Mouse (Mus musculus) CH12.LX (cell line): ENCODE results near the gene Morn4. TPM values are rescaled to one million over a fixed set of nuclear protein-coding genes. Genes with fewer than 3 reads are reported as not detected.

ENCODE experiments used
- DNase-seq: peaks from one replicate; pipeline ENCODE4 v3.0.0-alpha.2; 2013; ENCODE audit errors: extremely low read depth
- H3K27ac ChIP-seq: 2 replicates; pipeline ENCODE4 v1.5.1; 2012; ENCODE audit warnings: low read depth, mild to moderate bottlenecking, control low read depth, moderate library complexity; ENCODE audit not compliant: insufficient read depth
- H3K27me3 ChIP-seq: replicated peaks from 2 replicates; pipeline ENCODE3; 2012; ENCODE audit warnings: inconsistent platforms
- H3K36me3 ChIP-seq, 2 experiments: replicated peaks in 1 of 2; 2 replicates each; pipeline versions ENCODE3 to v1.6.1; 2012; ENCODE audit warnings: inconsistent platforms in 1 of 2, low read length in 1 of 2, mild to moderate bottlenecking in 1 of 2, mixed read lengths in 1 of 2, moderate library complexity in 1 of 2; ENCODE audit not compliant: control insufficient read depth in 1 of 2, insufficient read depth in 1 of 2
- H3K4me1 ChIP-seq, 2 experiments: 2 replicates each; pipeline ENCODE4 v1.6.1; 2012; ENCODE audit warnings: inconsistent platforms in 1 of 2, moderate library complexity in 1 of 2; ENCODE audit not compliant: insufficient read depth in 2 of 2, control insufficient read depth in 1 of 2
- H3K4me2 ChIP-seq: 2 replicates; pipeline ENCODE4 v1.6.1; 2012; ENCODE audit warnings: low read depth, mild to moderate bottlenecking, control low read depth; ENCODE audit not compliant: poor library complexity, insufficient read depth, severe bottlenecking
- H3K4me3 ChIP-seq, 3 experiments: fragments of 150-350 bp in 1 of 3; sonication (generic) in 1 of 3; replicated peaks in 1 of 3; 2 replicates each; pipeline versions ENCODE3 to v1.5.1; 2011 to 2012; ENCODE audit warnings: low read depth in 2 of 3, low read length in 2 of 3, mild to moderate bottlenecking in 2 of 3, moderate library complexity in 2 of 3, control low read depth in 1 of 3, improper control_type of control experiment in 1 of 3, inconsistent platforms in 1 of 3, mixed read lengths in 1 of 3; ENCODE audit not compliant: poor library complexity in 1 of 3
- H3K79me2 ChIP-seq: replicated peaks from 2 replicates; pipeline ENCODE4 v1.6.1; 2012; ENCODE audit warnings: mild to moderate bottlenecking, moderate library complexity; ENCODE audit not compliant: control insufficient read depth, poor library complexity, insufficient read depth, severe bottlenecking; ENCODE audit errors: extremely low read depth
- H3K9ac ChIP-seq: 2 replicates; pipeline ENCODE4 v1.6.1; 2012; ENCODE audit warnings: low read depth, mild to moderate bottlenecking, control low read depth, moderate library complexity; ENCODE audit not compliant: insufficient read depth
- H3K9me3 ChIP-seq: replicated peaks from 2 replicates; pipeline ENCODE3; 2012; ENCODE audit warnings: low read length, inconsistent platforms, mixed read lengths
- BHLHE40 ChIP-seq: IDR thresholded peaks from 2 replicates; pipeline ENCODE4 v1.6.1; 2011; ENCODE audit warnings: mild to moderate bottlenecking, low read depth, low read length, improper control_type of control experiment
- CHD1 ChIP-seq: IDR thresholded peaks from 2 replicates; pipeline ENCODE4 v1.6.1; 2012; ENCODE audit warnings: low read depth, low read length, improper control_type of control experiment, inconsistent platforms
- CHD2 ChIP-seq: IDR thresholded peaks from 2 replicates; pipeline ENCODE4 v1.6.1; 2011; ENCODE audit warnings: low read length, improper control_type of control experiment
- CTCF ChIP-seq, 2 experiments: IDR thresholded peaks in 1 of 2; conservative IDR thresholded peaks in 1 of 2; 2 replicates each; pipeline ENCODE4 v1.5.1; 2011 to 2012; ENCODE audit warnings: low read depth in 2 of 2, low read length in 2 of 2, improper control_type of control experiment in 1 of 2, inconsistent platforms in 1 of 2, mild to moderate bottlenecking in 1 of 2, moderate library complexity in 1 of 2
- E2F4 ChIP-seq: IDR thresholded peaks from 2 replicates; pipeline ENCODE4 v1.6.1; 2011; ENCODE audit warnings: low read depth, low read length, improper control_type of control experiment; ENCODE audit not compliant: insufficient replicate concordance
- ELF1 ChIP-seq: IDR thresholded peaks from 2 replicates; pipeline ENCODE4 v1.6.1; 2014; ENCODE audit warnings: low read depth, mild to moderate bottlenecking, inconsistent platforms, low read length, improper control_type of control experiment
- JUND ChIP-seq: conservative IDR thresholded peaks from 2 replicates; pipeline ENCODE4 v1.6.1; 2011; ENCODE audit warnings: low read depth, low read length, improper control_type of control experiment
- MAZ ChIP-seq: IDR thresholded peaks from 2 replicates; pipeline ENCODE4 v1.6.1; 2012; ENCODE audit warnings: low read depth, mild to moderate bottlenecking, inconsistent platforms, low read length, improper control_type of control experiment, moderate library complexity
- MYC ChIP-seq: IDR thresholded peaks from 2 replicates; pipeline ENCODE4 v1.6.1; 2011; ENCODE audit warnings: low read depth, mild to moderate bottlenecking, improper control_type of control experiment, low read length
- NRF1 ChIP-seq: IDR thresholded peaks from 2 replicates; pipeline ENCODE4 v1.6.1; 2014; ENCODE audit warnings: low read depth, mild to moderate bottlenecking, inconsistent platforms, low read length, improper control_type of control experiment, moderate library complexity
- PAX5 ChIP-seq: IDR thresholded peaks from 2 replicates; pipeline ENCODE4 v1.6.1; 2012; ENCODE audit warnings: low read length, inconsistent platforms, mixed read lengths
- POLR2A ChIP-seq: IDR thresholded peaks from 2 replicates; pipeline ENCODE4 v1.6.1; 2011; ENCODE audit warnings: low read depth, mild to moderate bottlenecking, improper control_type of control experiment, low read length
- POLR2AphosphoS2 ChIP-seq: IDR thresholded peaks from 2 replicates; pipeline ENCODE4 v1.6.1; 2011; ENCODE audit warnings: low read depth, low read length, improper control_type of control experiment
- SIN3A ChIP-seq: IDR thresholded peaks from 2 replicates; pipeline ENCODE4 v1.6.1; 2012; ENCODE audit warnings: low read length, improper control_type of control experiment, inconsistent platforms
- SMC3 ChIP-seq: IDR thresholded peaks from 2 replicates; pipeline ENCODE4 v1.6.1; 2011; ENCODE audit warnings: low read depth, low read length, improper control_type of control experiment
- TBP ChIP-seq: conservative IDR thresholded peaks from 2 replicates; pipeline ENCODE4 v1.6.1; 2011; ENCODE audit warnings: low read depth, low read length, improper control_type of control experiment
- UBTF ChIP-seq: IDR thresholded peaks from 2 replicates; pipeline ENCODE4 v1.6.1; 2012; ENCODE audit warnings: low read depth, mild to moderate bottlenecking, inconsistent platforms, low read length, improper control_type of control experiment, moderate library complexity
- USF1 ChIP-seq: IDR thresholded peaks from 2 replicates; pipeline ENCODE4 v1.6.1; 2014; ENCODE audit warnings: low read depth, mild to moderate bottlenecking, inconsistent platforms, low read length, improper control_type of control experiment
- ZC3H11A ChIP-seq: IDR thresholded peaks from 2 replicates; pipeline ENCODE4 v1.6.1; 2012; ENCODE audit warnings: low read depth, mild to moderate bottlenecking, inconsistent platforms, low read length, improper control_type of control experiment
- ZKSCAN1 ChIP-seq: IDR thresholded peaks from 2 replicates; pipeline ENCODE4 v1.6.1; 2012; ENCODE audit warnings: low read depth, inconsistent platforms, low read length, improper control_type of control experiment, borderline replicate concordance
- dilution Hi-C: fragments of 300-500 bp; cut with MboI; formaldehyde crosslinking; loops from 2 replicates; pipeline ENCODE4 v1.14.3; 2020; ENCODE audit warnings: low sequenced_read_pairs; ENCODE audit not compliant: extremely low pct_unique_long_range_greater_than_20kb, extremely low pct_ligation_motif_present
- in situ Hi-C: fragments of 300-500 bp; cut with MboI; formaldehyde crosslinking; loops from 3 replicates; pipeline ENCODE4 v1.14.3; 2019; ENCODE audit warnings: low sequenced_read_pairs, low pct_ligation_motif_present, low pct_unique_long_range_greater_than_20kb, mixed read lengths
- polyA plus RNA-seq: library from polyadenylated mRNA; unstranded; fragments of >175 nt; gene quantifications from 2 replicates; pipeline ENCODE4 v1.2.1, GENCODE M21; 2012; ENCODE audit warnings: low read depth; ENCODE audit not compliant: insufficient read length
- total RNA-seq, 2 experiments: library from RNA; depleted of rRNA; stranded (reverse); fragments of 300-350 nt in 1 of 2; fragments of >200 nt in 1 of 2; gene quantifications; 2 replicates each; pipeline ENCODE4 v1.2.3; 2012 to 2014

The Morn4 gene
- total RNA-seq (2012; rRNA removed) (0.04 TPM in 1 of 2 replicates, not detected in the other), total RNA-seq (2014; rRNA removed) (not detected in 2 replicates), polyA plus RNA-seq (0.24 and 0.27 TPM in 2 replicates)

- H3K27ac ChIP-seq = no peak within 1 kb of the TSS
- dilution Hi-C loops = no loop called here
- TF ChIP-seq ZC3H11A (no peak), USF1 (no peak), E2F4 (no peak), MAZ (no peak), PAX5 (no peak), CHD1 (no peak), CTCF (conservative IDR thresholded peaks at IDR 0.05 in 1 of 2, IDR thresholded peaks at IDR 0.05 in 1 of 2; ENCODE audit: low read depth in 2 of 2, low read length in 2 of 2) (no peak), CHD2 (no peak), UBTF (no peak), POLR2AphosphoS2 (no peak), ZKSCAN1 (no peak)
- DNase-seq = no peak
- H3K9ac ChIP-seq = no peak within 1 kb of the TSS
- peaks cover under 1% of the 10 kb centered on the region; the same call in 1 of the 2 replicates for H3K79me2 ChIP-seq
- no peak within 1 kb of the TSS for H3K4me3 ChIP-seq
- H3K9me3 ChIP-seq = no peaks in the 10 kb centered on the region
- H3K27me3 ChIP-seq = no peaks in the 10 kb centered on the region
- peaks cover 2 to 5% of the 10 kb centered on the region in 2 experiments; a peak in 1 of 4 replicates for H3K4me1 ChIP-seq
- peaks cover 0 to 2% of the 10 kb centered on the region in 2 experiments for H3K36me3 ChIP-seq
- in situ Hi-C loops = no loop called here
- H3K4me2 ChIP-seq = no peak within 1 kb of the TSS
Observed at GRCm38 (mm10) chr19:42086166-42086565, at the start of gene Morn4. Gene Morn4 (minus strand): TSS chr19:42086357.

- Histone ChIP-seq H3K4me3 (no peak overlapping the region), H3K4me1 (peaks cover 4 to 19% of the 10 kb centered on the region in 2 experiments; a peak in 3 of 4 replicates), H3K4me2 (no peak overlapping the region), H3K36me3 (no peaks in the 10 kb centered on the region), H3K79me2 (no peaks in the 10 kb centered on the region), H3K9ac (no peak overlapping the region), H3K9me3 (no peaks in the 10 kb centered on the region), H3K27ac (no peak overlapping the region), H3K27me3 (no peaks in the 10 kb centered on the region)
- TF ChIP-seq NRF1 (no peak), CHD1 (no peak), ZKSCAN1 (no peak), JUND (no peak), TBP (no peak), ELF1 (no peak), ZC3H11A (no peak), MYC (no peak), SMC3 (no peak), SIN3A (no peak), POLR2A (no peak), BHLHE40 (no peak)
- DNase-seq = no peak
- in situ Hi-C loops (no loop called here), dilution Hi-C loops (no loop called here)
Observed at GRCm38 (mm10) chr19:42135070-42135469, 48.9 kb upstream of the Morn4 start.
